Mouse (Mus musculus) embryonic facial prominence, embryonic 15.5 days (tissue): Measurements from ENCODE around the gene Sh3glb1. TPM values are rescaled to one million over a fixed set of nuclear protein-coding genes. Genes with fewer than 3 reads are reported as not detected.
A peak's percentile ranks its signal among the peaks of the same experiment; 100 is the strongest.
"Not testable (repeated sequence)": the region's sequence is repeated elsewhere in the genome, so short reads cannot be mapped to it uniquely, and the experiment has no call there.

ENCODE experiments used
- ATAC-seq: fragments of 200-750 bp; cut with Nextera tagmentation; 2 replicates; pipeline ENCODE4 v1.8.0; 2017; ENCODE audit warnings: low read depth, moderate TSS enrichment; ENCODE audit not compliant: insufficient number of reproducible peaks, low FRiP score, low TSS enrichment
- H3K27ac ChIP-seq: fragments of 300-500 bp; sonication (generic); replicated peaks from 2 replicates; pipeline ENCODE4 v1.5.1; 2015; ENCODE audit warnings: mild to moderate bottlenecking, inconsistent platforms
- H3K27me3 ChIP-seq: fragments of 300-500 bp; sonication (generic); 2 replicates; pipeline ENCODE4 v1.6.1; 2015; ENCODE audit warnings: inconsistent platforms
- H3K36me3 ChIP-seq: fragments of 300-500 bp; sonication (generic); 2 replicates; pipeline ENCODE4 v1.6.1; 2015; ENCODE audit warnings: mild to moderate bottlenecking, inconsistent platforms
- H3K4me1 ChIP-seq: fragments of 300-500 bp; sonication (generic); 2 replicates; pipeline ENCODE4 v1.6.1; 2015; ENCODE audit warnings: inconsistent platforms
- H3K4me2 ChIP-seq: fragments of 300-500 bp; sonication (generic); replicated peaks from 2 replicates; pipeline ENCODE4 v1.6.1; 2015; ENCODE audit warnings: mild to moderate bottlenecking, inconsistent platforms
- H3K4me3 ChIP-seq: fragments of 300-500 bp; sonication (generic); replicated peaks from 2 replicates; pipeline ENCODE4 v1.5.1; 2015; ENCODE audit warnings: mild to moderate bottlenecking, inconsistent platforms
- H3K9ac ChIP-seq: fragments of 300-500 bp; sonication (generic); 2 replicates; pipeline ENCODE4 v1.6.1; 2015; ENCODE audit warnings: inconsistent platforms
- H3K9me3 ChIP-seq: fragments of 300-500 bp; sonication (generic); replicated peaks from 2 replicates; pipeline ENCODE4 v1.6.1; 2016; ENCODE audit warnings: inconsistent platforms
- WGBS: fragments of 180-500 bp; shearing (Covaris S2); methylation state at CpG from one replicate; pipeline ENCODE4 v1.1.7; 2015; 5-methylcytosine and 5-hydroxymethylcytosine counted together
- polyA plus RNA-seq: library from polyadenylated mRNA; unstranded; fragments of >200 nt; fragmentation: Nextera tagmentation; extraction: Ambion mirVana; gene quantifications from 2 replicates; pipeline ENCODE4 v1.2.1, GENCODE M21; 2015

The Sh3glb1 gene
- 130 and 132 TPM in 2 replicates for polyA plus RNA-seq

DNA sequence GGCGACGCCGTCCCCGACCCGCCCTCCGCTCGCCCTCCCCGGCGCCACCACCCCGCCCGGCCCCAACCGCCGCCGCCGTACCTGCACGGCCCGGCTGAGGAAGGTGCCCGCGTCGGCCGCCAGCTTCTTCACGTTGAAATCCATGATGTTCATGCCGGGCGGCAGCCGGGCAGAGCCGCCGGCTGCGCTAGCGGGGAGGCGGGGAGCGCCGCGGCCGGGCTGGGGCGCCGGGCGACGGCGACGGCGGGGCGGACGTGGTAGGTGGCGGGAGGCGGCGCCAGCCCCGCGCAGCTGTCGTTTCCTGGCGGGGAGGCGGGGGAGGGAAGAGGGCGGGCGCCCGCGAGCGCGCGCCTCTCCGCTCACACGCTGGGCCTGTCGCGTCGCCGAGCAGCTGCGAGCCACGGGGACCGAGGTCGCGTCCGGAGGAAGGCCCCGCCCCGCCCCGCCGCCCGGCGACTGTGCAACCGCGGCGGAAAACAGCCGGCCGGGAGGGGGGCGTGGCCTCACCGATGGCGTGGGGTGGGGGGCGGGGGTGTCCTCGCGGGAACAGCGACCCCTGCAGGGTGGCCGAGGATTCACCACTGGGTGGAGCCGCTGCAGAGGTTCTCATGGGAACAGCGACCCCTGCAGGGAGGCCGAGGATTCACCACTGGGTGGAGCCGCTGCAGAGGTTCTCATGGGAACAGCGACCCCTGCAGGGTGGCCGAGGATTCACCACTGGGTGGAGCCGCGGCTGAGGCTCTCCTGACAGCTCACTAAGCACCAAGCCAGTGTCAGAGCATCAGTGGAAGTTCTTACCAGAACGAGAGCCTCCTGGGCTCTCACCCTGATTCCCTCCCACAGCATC, at the start of gene Sh3glb1:
TSS of gene Sh3glb1 (minus strand) at position 435 of the 847 bp plus-strand sequence.
- Histone ChIP-seq H3K4me3 (peak within 1 kb of the TSS; percentile 62), H3K36me3 (no peaks in the 10 kb centered on the region), H3K27me3 (no peaks in the 10 kb centered on the region), H3K9ac (peak within 1 kb of the TSS; percentile 58), H3K4me2 (peak within 1 kb of the TSS; percentile 69), H3K9me3 (no peaks in the 10 kb centered on the region), H3K4me1 (peaks cover 25% of the 10 kb centered on the region), H3K27ac (peak within 1 kb of the TSS; percentile 97)
- 1% methylated on average over 63 of the region's 98 CpGs for WGBS
- ATAC-seq: peak; percentile 91

DNA sequence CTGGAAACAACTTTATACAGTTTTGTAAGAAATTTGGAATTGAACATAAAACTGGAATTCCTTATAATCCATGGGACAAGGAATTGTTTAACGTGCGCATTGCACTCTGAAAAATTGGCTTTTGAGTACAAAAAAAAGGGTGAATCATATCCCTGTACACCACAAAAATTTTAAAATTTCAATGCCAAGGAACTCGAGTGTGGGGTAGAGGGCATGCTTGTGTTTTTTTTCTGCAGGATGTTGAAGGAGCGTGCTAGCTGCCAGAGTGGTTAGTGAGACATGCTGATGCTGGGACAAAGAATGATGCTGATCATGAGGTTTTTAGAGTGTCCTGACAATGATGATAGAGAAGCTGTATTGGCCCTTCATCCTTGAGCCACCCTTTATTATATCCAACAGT, 45.0 kb upstream of the Sh3glb1 start:
- 73% methylated on average over 4 of the region's 4 CpGs for WGBS
- no peak for ATAC-seq
- no peak overlapping the region for H3K4me3 ChIP-seq

DNA sequence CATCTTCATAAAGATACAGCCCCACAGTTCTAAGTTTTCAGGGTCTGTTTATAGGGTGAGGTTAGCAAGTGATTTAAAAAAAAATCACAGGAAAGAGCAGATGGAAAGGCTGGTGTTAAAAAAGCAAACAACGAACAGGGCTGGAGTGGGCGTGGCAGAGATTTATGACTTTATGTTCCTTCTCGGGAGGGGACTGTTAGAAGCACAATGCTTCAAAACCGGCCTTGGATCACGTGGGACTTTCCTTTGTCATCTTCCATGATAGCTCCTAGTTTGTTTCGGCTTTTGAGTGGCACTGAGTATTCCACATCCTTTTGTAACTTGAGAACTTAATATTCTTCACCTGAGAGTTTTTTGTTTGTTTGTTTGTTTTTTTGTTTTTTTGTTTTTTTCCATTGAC, 41.3 kb upstream of the Sh3glb1 start:
- no peaks in the 10 kb centered on the region for H3K36me3 ChIP-seq
- no peaks in the 10 kb centered on the region for H3K27me3 ChIP-seq
- ATAC-seq: no peak
- no peak overlapping the region for H3K9ac ChIP-seq
- no peaks in the 10 kb centered on the region for H3K9me3 ChIP-seq
- H3K27ac ChIP-seq: no peak overlapping the region
- no peak overlapping the region for H3K4me3 ChIP-seq
- H3K4me2 ChIP-seq: no peak overlapping the region
- no peaks in the 10 kb centered on the region for H3K4me1 ChIP-seq
- 70% methylated on average over 6 of the region's 6 CpGs for WGBS

More for the DNA sequence above, 45.0 kb upstream of the Sh3glb1 start:
- H3K4me1 ChIP-seq: no peaks in the 10 kb centered on the region
- no peaks in the 10 kb centered on the region for H3K27me3 ChIP-seq
- H3K36me3 ChIP-seq: no peaks in the 10 kb centered on the region
- H3K9me3 ChIP-seq: no peaks in the 10 kb centered on the region
- H3K9ac ChIP-seq: no peak overlapping the region
- no peak overlapping the region for H3K27ac ChIP-seq
- no peak overlapping the region for H3K4me2 ChIP-seq

DNA sequence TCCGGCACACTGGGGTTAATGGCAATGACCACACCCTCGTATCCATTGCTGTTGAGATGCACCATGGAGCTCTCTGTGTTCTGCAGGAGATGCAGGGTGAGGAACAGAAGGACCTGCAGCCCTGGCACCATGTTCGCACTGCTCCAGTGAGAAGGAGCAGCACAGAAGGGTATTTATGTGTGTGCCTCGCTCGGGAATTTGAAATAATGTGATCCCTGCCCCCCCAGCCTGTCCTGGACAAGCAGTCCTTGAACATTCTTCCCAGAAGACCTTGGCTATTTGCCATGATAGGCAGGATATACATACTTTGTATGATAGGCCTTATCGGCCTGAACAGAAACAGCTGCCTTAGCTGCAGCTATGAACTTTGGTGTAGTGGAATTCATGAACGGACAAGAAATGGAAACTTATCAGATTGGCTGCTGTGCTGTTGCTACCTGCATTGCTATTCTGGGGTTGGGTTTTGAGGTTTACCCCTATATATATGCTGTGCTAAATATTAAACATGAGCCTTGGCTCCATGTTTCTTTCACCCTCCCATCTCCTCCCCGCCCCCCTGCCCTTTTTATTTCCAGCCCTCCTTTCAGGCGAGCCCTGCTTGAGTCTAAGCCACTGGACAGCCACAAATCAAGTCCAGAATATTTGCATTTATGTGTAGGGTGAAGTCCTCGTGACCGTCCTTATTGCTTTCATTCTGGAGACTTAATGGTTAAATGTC, 40.6 kb upstream of the Sh3glb1 start, which contains the start of gene Clca3a1:
TSS of gene Clca3a1 (minus strand) at position 386 of the 718 bp plus-strand sequence.
- no peaks in the 10 kb centered on the region for H3K9me3 ChIP-seq
- H3K4me2 ChIP-seq: no peak within 1 kb of the TSS
- H3K4me1 ChIP-seq: no peaks in the 10 kb centered on the region
- no peak within 1 kb of the TSS for H3K9ac ChIP-seq
- H3K4me3 ChIP-seq: no peak within 1 kb of the TSS
- WGBS: 69% methylated on average over 9 of the region's 11 CpGs
- H3K27me3 ChIP-seq: no peaks in the 10 kb centered on the region
- peak; percentile 29; the same call in 1 of the 2 replicates for ATAC-seq
- H3K27ac ChIP-seq: no peak within 1 kb of the TSS
- no peaks in the 10 kb centered on the region for H3K36me3 ChIP-seq

DNA sequence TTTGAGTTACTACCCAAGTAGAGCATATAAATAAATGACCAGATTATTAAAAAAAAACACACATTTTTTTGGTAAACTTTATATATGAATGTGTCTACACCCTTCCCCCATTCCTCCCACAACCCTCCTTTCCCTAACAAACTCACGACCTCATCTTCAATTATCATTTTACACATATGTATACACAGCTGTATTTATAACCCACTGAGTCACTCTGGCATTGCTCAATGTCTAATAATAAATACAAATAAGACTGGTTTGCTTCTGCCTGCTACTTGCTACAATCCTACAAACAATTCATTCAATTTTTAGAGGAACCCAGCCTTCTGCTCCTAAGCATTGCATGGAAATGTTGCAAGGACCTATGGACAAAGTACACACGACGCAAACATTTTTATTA, 39.6 kb upstream of the Sh3glb1 start:
- Histone ChIP-seq H3K27me3 (no peaks in the 10 kb centered on the region), H3K4me1 (no peaks in the 10 kb centered on the region), H3K9me3 (no peaks in the 10 kb centered on the region), H3K36me3 (no peaks in the 10 kb centered on the region), H3K9ac (no peak overlapping the region), H3K4me2 (no peak overlapping the region), H3K27ac (no peak overlapping the region), H3K4me3 (no peak overlapping the region)
- ATAC-seq: no peak
- WGBS: 73% methylated on average over 3 of the region's 3 CpGs

DNA sequence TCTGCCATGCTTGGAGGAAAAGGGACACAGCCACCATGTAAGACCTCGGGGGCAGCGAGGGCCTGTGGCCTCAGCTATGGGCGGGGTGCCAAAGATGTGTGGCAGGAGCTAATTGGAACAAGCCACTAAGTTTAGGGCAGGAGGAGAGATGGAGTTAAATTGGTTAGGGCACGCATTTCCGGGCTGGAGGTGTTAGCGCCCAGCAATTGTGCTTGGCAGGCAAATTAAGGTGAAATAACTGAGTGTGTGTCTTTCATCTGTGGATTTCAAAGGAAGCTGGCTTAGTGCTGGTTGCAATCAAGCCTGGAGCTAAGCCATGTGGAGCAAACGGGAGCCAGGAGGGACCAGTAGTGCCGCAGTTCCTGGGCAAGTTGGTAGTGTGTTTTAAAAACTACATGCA, 36.0 kb upstream of the Sh3glb1 start:
- H3K4me3 ChIP-seq, H3K27ac ChIP-seq, H3K36me3 ChIP-seq, H3K4me1 ChIP-seq, ATAC-seq, H3K27me3 ChIP-seq, H3K9ac ChIP-seq, H3K4me2 ChIP-seq, H3K9me3 ChIP-seq: not testable (repeated sequence)
- 59% methylated on average over 8 of the region's 8 CpGs for WGBS

DNA sequence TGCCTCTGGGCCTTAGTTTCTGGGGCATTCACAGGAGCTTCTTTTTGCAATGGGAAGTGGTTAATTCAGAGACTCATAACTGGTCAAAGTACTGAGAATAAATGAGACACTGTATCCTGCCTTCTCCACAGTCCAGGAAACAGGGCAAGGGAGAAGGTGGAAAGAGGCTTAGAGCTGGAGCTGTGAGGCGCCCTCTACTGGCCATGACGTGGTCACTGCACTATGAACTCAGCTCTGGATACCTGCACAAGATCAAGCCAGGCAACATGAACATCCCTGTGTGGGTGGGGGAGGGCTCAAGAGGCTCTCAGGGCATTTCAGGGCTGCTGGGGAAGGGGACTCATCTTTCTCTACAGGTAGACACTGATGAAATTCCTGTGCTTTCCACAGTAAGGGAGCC, 33.0 kb upstream of the Sh3glb1 start:
- no peak for ATAC-seq
- H3K36me3 ChIP-seq: no peaks in the 10 kb centered on the region
- H3K4me1 ChIP-seq: no peaks in the 10 kb centered on the region
- H3K9ac ChIP-seq: no peak overlapping the region
- H3K4me2 ChIP-seq: no peak overlapping the region
- H3K9me3 ChIP-seq: no peaks in the 10 kb centered on the region
- no peaks in the 10 kb centered on the region for H3K27me3 ChIP-seq
- WGBS: 4% methylated on average over 2 of the region's 2 CpGs
- no peak overlapping the region for H3K27ac ChIP-seq
- H3K4me3 ChIP-seq: no peak overlapping the region

DNA sequence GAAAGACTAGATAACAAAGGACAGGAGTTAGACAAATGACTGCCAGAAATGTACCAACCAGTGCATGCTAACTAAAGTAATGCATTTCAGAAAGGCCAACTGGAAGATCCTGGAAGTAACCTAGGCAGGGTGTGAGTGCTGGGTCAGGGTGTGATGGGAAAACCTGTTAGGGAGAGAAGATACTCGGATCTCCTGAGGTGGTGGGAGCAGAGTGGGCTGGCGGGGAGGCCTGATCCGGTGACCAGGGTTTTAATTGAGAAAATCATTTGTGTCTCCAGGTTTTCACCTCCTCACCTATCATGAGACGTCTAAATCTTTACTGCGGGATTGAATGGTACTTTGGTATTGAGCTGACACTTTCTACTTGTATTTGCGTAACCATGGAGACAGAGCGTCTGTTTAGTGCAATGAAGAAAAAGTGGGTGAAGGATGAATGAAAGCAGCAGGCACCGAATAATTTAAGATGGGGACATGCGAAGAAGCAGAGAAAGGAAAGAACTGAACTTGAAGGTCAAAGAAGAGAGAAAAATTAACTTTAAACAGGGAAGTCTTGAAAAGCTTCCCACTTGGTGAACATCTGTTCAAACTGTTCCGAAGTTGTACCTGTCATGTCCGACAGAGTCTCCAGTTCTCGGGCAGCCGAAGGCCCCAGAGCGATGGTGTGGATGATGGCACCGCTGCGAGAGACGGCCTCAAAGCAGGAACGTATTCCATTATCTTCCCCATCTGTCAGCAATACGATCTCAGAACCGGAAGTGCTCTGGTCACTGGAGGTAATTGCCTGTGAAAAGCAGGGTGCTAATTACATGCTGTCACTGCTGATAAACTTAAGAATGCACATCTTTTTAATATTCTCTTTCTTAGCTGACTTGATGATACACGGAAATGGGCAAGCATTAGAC, 29.2 kb upstream of the Sh3glb1 start:
- not testable (repeated sequence) for H3K9me3 ChIP-seq, H3K9ac ChIP-seq, H3K27me3 ChIP-seq, H3K36me3 ChIP-seq, H3K27ac ChIP-seq, H3K4me1 ChIP-seq, H3K4me2 ChIP-seq, ATAC-seq, H3K4me3 ChIP-seq
- 59% methylated on average over 20 of the region's 21 CpGs for WGBS

DNA sequence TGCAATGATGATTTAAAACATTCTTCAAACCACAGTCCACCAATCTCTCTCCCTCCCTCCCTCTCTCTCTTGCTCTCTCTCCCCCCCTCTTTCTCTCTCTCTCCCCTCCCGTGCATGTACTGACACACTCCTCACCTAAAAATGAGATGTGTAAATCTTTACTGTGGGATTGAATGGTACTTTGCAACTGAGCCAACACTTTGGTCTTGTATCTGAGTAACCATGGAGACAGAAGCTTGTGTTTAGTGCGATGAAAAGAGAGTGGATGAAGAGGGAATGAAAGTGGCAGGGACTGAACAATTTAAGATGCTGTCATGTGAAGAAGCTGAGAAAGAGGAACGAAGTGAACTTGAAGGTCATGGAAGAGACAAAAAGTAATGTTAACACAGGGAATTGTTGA, 27.6 kb upstream of the Sh3glb1 start:
- not testable (repeated sequence) for H3K4me3 ChIP-seq, H3K9ac ChIP-seq, H3K4me2 ChIP-seq, H3K36me3 ChIP-seq, H3K27ac ChIP-seq, ATAC-seq, H3K9me3 ChIP-seq, H3K27me3 ChIP-seq, H3K4me1 ChIP-seq
- WGBS: 52% methylated on average over 3 of the region's 3 CpGs

DNA sequence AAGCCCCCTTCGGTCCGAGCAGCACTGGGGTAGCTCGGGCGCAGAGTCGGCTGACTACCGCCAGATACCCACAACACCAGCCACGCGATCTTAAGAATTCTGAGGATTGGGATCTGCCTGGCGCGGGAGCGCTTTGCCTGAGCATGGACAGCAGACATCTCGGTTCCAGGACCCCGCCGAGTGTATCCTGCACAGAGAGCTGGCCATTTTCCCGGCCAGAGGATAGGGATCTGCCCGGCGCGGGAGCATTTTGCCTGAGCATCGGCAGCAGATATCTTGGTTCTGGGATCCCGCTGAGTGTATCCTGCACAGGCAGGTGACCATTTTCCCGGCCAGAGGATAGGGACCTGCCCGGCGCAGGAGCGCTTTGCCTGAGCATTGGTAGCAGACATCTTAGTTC, 18.3 kb upstream of the Sh3glb1 start:
- not testable (repeated sequence) for H3K9ac ChIP-seq, H3K9me3 ChIP-seq, ATAC-seq, H3K4me2 ChIP-seq, H3K4me1 ChIP-seq, H3K36me3 ChIP-seq, H3K27ac ChIP-seq, H3K4me3 ChIP-seq, H3K27me3 ChIP-seq
- 79% methylated on average over 24 of the region's 24 CpGs for WGBS

DNA sequence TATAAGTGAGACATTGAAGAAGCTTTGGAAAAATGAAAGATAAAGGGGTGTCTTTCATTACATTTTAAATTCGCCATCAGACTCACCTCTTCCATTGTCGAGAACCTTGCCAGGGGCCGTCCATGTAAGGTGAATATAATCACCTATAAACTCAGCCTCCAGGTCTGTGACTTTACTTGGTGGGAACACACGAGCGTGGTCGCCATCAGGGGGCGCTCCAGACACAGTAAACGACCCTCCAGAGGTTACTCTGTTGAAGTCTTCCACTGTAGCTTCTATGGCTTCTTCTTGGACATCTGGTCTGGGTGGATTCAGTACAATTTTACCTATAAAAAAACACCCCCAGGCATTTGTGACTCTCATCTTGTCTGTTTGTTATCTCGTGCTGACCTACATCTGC, 16.7 kb upstream of the Sh3glb1 start:
- no peak overlapping the region for H3K9ac ChIP-seq
- no peaks in the 10 kb centered on the region for H3K36me3 ChIP-seq
- H3K9me3 ChIP-seq: no peaks in the 10 kb centered on the region
- no peak overlapping the region for H3K27ac ChIP-seq
- H3K4me1 ChIP-seq: no peaks in the 10 kb centered on the region
- no peak for ATAC-seq
- 21% methylated on average over 9 of the region's 9 CpGs for WGBS
- no peak overlapping the region for H3K4me3 ChIP-seq
- no peak overlapping the region for H3K4me2 ChIP-seq
- H3K27me3 ChIP-seq: no peaks in the 10 kb centered on the region
